Mouse (Mus musculus) right cerebral cortex, postnatal 10 days (tissue): Measurements from ENCODE around the gene Adgra1.
A peak's percentile ranks its signal among the peaks of the same experiment; 100 is the strongest.

Source experiments
- DNase-seq, 2 experiments: peaks; one replicate each; pipeline ENCODE4 v3.0.0; 2021; ENCODE audit warnings: low spot score in 2 of 2

Adgra1 gene

GRCm38 (mm10) chr7:139850152-139850551 lies 16.2 kb downstream of the Adgra1 start:
- DNase-seq: peak; percentile 56 to 63

GRCm38 (mm10) chr7:139850677-139851076 lies 16.7 kb downstream of the Adgra1 start:
- no peak for DNase-seq

GRCm38 (mm10) chr7:139851098-139851497 lies 17.1 kb downstream of the Adgra1 start:
- DNase-seq: peak; percentile 81 to 87

- DNase-seq: no peak
Observed at GRCm38 (mm10) chr7:139855261-139855660, 21.3 kb downstream of the Adgra1 start.

GRCm38 (mm10) chr7:139861411-139861810 lies 27.4 kb downstream of the Adgra1 start:
- DNase-seq: peak; percentile 76 to 83

GRCm38 (mm10) chr7:139863076-139863475 lies 29.1 kb downstream of the Adgra1 start:
- DNase-seq: no peak

- DNase-seq: no peak
Observed at GRCm38 (mm10) chr7:139864253-139864652, 30.3 kb downstream of the Adgra1 start.

GRCm38 (mm10) chr7:139864871-139865270 lies 30.9 kb downstream of the Adgra1 start:
- no peak for DNase-seq

- DNase-seq: no peak
Observed at GRCm38 (mm10) chr7:139871014-139871413, 37.0 kb downstream of the Adgra1 start.

GRCm38 (mm10) chr7:139877167-139877792 lies 43.3 kb downstream of the Adgra1 start:
- peak; percentile 71 to 75 for DNase-seq

- peak in 1 of 2 experiments; percentile 57 for DNase-seq
Observed at GRCm38 (mm10) chr7:139878122-139878521, 44.1 kb downstream of the Adgra1 start.

GRCm38 (mm10) chr7:139878621-139879020 lies 44.6 kb downstream of the Adgra1 start:
- DNase-seq: no peak

- DNase-seq: no peak
Observed at GRCm38 (mm10) chr7:139883545-139883944, 49.6 kb downstream of the Adgra1 start.

GRCm38 (mm10) chr7:139891779-139892178 lies 57.8 kb downstream of the Adgra1 start:
- DNase-seq: peak in 1 of 2 experiments; percentile 16

- DNase-seq: peak; percentile 78
Observed at GRCm38 (mm10) chr7:139894655-139895557, 60.9 kb downstream of the Adgra1 start, which contains the start of gene Kndc1. Gene Kndc1, plus strand, starts transcription at chr7:139894696.

GRCm38 (mm10) chr7:139896271-139896670 lies 62.3 kb downstream of the Adgra1 start:
- no peak for DNase-seq

- no peak for DNase-seq
Observed at GRCm38 (mm10) chr7:139896796-139897195, 62.8 kb downstream of the Adgra1 start.

GRCm38 (mm10) chr7:139898606-139899005 lies 64.6 kb downstream of the Adgra1 start:
- DNase-seq: no peak

- no peak for DNase-seq
Observed at GRCm38 (mm10) chr7:139899505-139899904, 65.5 kb downstream of the Adgra1 start.

GRCm38 (mm10) chr7:139900456-139900855 lies 66.5 kb downstream of the Adgra1 start:
- DNase-seq: no peak

- no peak for DNase-seq
Observed at GRCm38 (mm10) chr7:139900896-139901295, 66.9 kb downstream of the Adgra1 start.

GRCm38 (mm10) chr7:139901981-139902380 lies 68.0 kb downstream of the Adgra1 start:
- no peak for DNase-seq

GRCm38 (mm10) chr7:139905261-139905660 lies 71.3 kb downstream of the Adgra1 start:
- DNase-seq: no peak
